Comparison of ENCODE assay signal across 14 mouse cellular contexts in genomic region chr7:66229433-66229832, GRCm38 (mm10).
DNase-seq lines count a peak whose midpoint lies in the region; ATAC-seq lines count a peak whose summit lies in the region.
"Had no signal": no experiment of that assay in that cellular context is flagged by ENCODE, and none has a peak within 500 bp of the region (broad histone marks: within the 10 kb centered on the region; RNA-seq: fewer than 3 reads in every experiment).

No protein-coding gene starts in this region.

- no peak overlapping the region for H3K4me3 ChIP-seq in forebrain, embryonic 10.5 days
- H3K4me3 ChIP-seq in forebrain, embryonic 15.5 days = no peak overlapping the region
- no peak overlapping the region for H3K4me3 ChIP-seq in midbrain, embryonic 12.5 days
- H3K4me3 ChIP-seq in midbrain, embryonic 11.5 days (ENCODE audit: low read depth, low read length) = no peak overlapping the region
- no peak overlapping the region for H3K4me3 ChIP-seq in hindbrain, embryonic 14.5 days (replicated peaks; ENCODE audit: low read length)
- no peak overlapping the region for H3K4me3 ChIP-seq in neural tube, embryonic 13.5 days
- H3K4me3 ChIP-seq: forebrain, embryonic 12.5 days; stomach, embryonic 15.5 days had no signal

- peaks cover 54% of the 10 kb centered on the region for H3K4me1 ChIP-seq in forebrain, embryonic 10.5 days
- H3K4me1 ChIP-seq in forebrain, embryonic 15.5 days = peaks cover 9% of the 10 kb centered on the region
- H3K4me1 ChIP-seq in midbrain, embryonic 12.5 days = peaks cover 28% of the 10 kb centered on the region
- peaks cover 24% of the 10 kb centered on the region for H3K4me1 ChIP-seq in midbrain, embryonic 11.5 days (ENCODE audit: control insufficient read depth, insufficient read depth, low read length)
- H3K4me1 ChIP-seq in hindbrain, embryonic 14.5 days (replicated peaks; ENCODE audit: control insufficient read depth, insufficient read depth, low read length) = peaks cover 14% of the 10 kb centered on the region
- H3K4me1 ChIP-seq in neural tube, embryonic 13.5 days (replicated peaks) = peaks cover 49% of the 10 kb centered on the region

- 72% methylated on average over 7 of the region's 7 CpGs for WGBS in forebrain, embryonic 10.5 days
- WGBS in forebrain, embryonic 15.5 days = 74% methylated on average over 7 of the region's 7 CpGs
- WGBS in midbrain, embryonic 12.5 days = 79% methylated on average over 7 of the region's 7 CpGs
- 77% methylated on average over 7 of the region's 7 CpGs for WGBS in midbrain, embryonic 11.5 days
- 63% methylated on average over 7 of the region's 7 CpGs for WGBS in hindbrain, embryonic 14.5 days
- 56% methylated on average over 7 of the region's 7 CpGs for WGBS in neural tube, embryonic 13.5 days

- no peak overlapping the region for H3K4me2 ChIP-seq in forebrain, embryonic 15.5 days (replicated peaks)
- H3K4me2 ChIP-seq in midbrain, embryonic 12.5 days (replicated peaks) = no peak overlapping the region
- H3K4me2 ChIP-seq in midbrain, embryonic 11.5 days = no peak overlapping the region
- H3K4me2 ChIP-seq in hindbrain, embryonic 14.5 days (replicated peaks) = no peak overlapping the region
- no peak overlapping the region for H3K4me2 ChIP-seq in neural tube, embryonic 13.5 days
- H3K4me2 ChIP-seq: forebrain, embryonic 12.5 days; stomach, embryonic 15.5 days had no signal

- H3K27me3 ChIP-seq in forebrain, embryonic 10.5 days (ENCODE audit: poor library complexity, severe bottlenecking) = no peaks in the 10 kb centered on the region
- no peaks in the 10 kb centered on the region for H3K27me3 ChIP-seq in forebrain, embryonic 15.5 days
- no peaks in the 10 kb centered on the region for H3K27me3 ChIP-seq in midbrain, embryonic 12.5 days
- H3K27me3 ChIP-seq in midbrain, embryonic 11.5 days (ENCODE audit: control insufficient read depth, insufficient read depth, low read length) = no peaks in the 10 kb centered on the region
- no peaks in the 10 kb centered on the region for H3K27me3 ChIP-seq in hindbrain, embryonic 14.5 days (ENCODE audit: control insufficient read depth, insufficient read depth, low read length)
- H3K27me3 ChIP-seq in neural tube, embryonic 13.5 days = no peaks in the 10 kb centered on the region
- H3K27me3 ChIP-seq: stomach, embryonic 15.5 days had no signal

- H3K36me3 ChIP-seq in forebrain, embryonic 10.5 days (replicated peaks) = no peaks in the 10 kb centered on the region
- no peaks in the 10 kb centered on the region for H3K36me3 ChIP-seq in forebrain, embryonic 15.5 days
- H3K36me3 ChIP-seq in midbrain, embryonic 12.5 days = no peaks in the 10 kb centered on the region
- H3K36me3 ChIP-seq in midbrain, embryonic 11.5 days (ENCODE audit: control insufficient read depth, insufficient read depth, low read length) = no peaks in the 10 kb centered on the region
- no peaks in the 10 kb centered on the region for H3K36me3 ChIP-seq in hindbrain, embryonic 14.5 days (replicated peaks; ENCODE audit: control insufficient read depth, insufficient read depth)
- no peaks in the 10 kb centered on the region for H3K36me3 ChIP-seq in neural tube, embryonic 13.5 days
- H3K36me3 ChIP-seq: forebrain, embryonic 12.5 days; stomach, embryonic 15.5 days had no signal

- peak overlapping the region; percentile 80; the same call in 1 of the 2 replicates for H3K27ac ChIP-seq in forebrain, embryonic 10.5 days
- no peak overlapping the region for H3K27ac ChIP-seq in forebrain, embryonic 15.5 days (replicated peaks)
- H3K27ac ChIP-seq in midbrain, embryonic 12.5 days (replicated peaks) = peak overlapping the region; percentile 83; the same call in 1 of the 2 replicates
- H3K27ac ChIP-seq in midbrain, embryonic 11.5 days (ENCODE audit: low read depth, low read length) = no peak overlapping the region
- peak overlapping the region; percentile 82 for H3K27ac ChIP-seq in hindbrain, embryonic 14.5 days
- H3K27ac ChIP-seq in neural tube, embryonic 13.5 days (replicated peaks) = peak overlapping the region; percentile 87
- H3K27ac ChIP-seq: liver, embryonic 14.5 days had no signal

- no peaks in the 10 kb centered on the region for H3K9me3 ChIP-seq in forebrain, embryonic 10.5 days
- H3K9me3 ChIP-seq in forebrain, embryonic 15.5 days = no peaks in the 10 kb centered on the region
- H3K9me3 ChIP-seq in midbrain, embryonic 12.5 days = no peaks in the 10 kb centered on the region
- no peaks in the 10 kb centered on the region for H3K9me3 ChIP-seq in midbrain, embryonic 11.5 days (ENCODE audit: control insufficient read depth, low read length)
- H3K9me3 ChIP-seq in hindbrain, embryonic 14.5 days (ENCODE audit: control insufficient read depth, low read length) = no peaks in the 10 kb centered on the region
- H3K9me3 ChIP-seq in neural tube, embryonic 13.5 days = no peaks in the 10 kb centered on the region
- H3K9me3 ChIP-seq: forebrain, embryonic 12.5 days; stomach, embryonic 15.5 days had no signal

- no peak for ATAC-seq in forebrain, embryonic 15.5 days (replicated peaks)
- ATAC-seq in midbrain, embryonic 12.5 days (ENCODE audit: low FRiP score, low read depth) = no peak
- no peak for ATAC-seq in midbrain, embryonic 11.5 days (ENCODE audit: low FRiP score)
- no peak for ATAC-seq in hindbrain, embryonic 14.5 days (ENCODE audit: low FRiP score)
- ATAC-seq in neural tube, embryonic 13.5 days (ENCODE audit: low read depth) = no peak

- H3K9ac ChIP-seq in forebrain, embryonic 15.5 days (replicated peaks) = no peak overlapping the region
- H3K9ac ChIP-seq in midbrain, embryonic 12.5 days (replicated peaks) = no peak overlapping the region
- H3K9ac ChIP-seq in midbrain, embryonic 11.5 days (ENCODE audit: low read length) = no peak overlapping the region
- no peak overlapping the region for H3K9ac ChIP-seq in hindbrain, embryonic 14.5 days
- 0 out of 2 replicates have a peak overlapping the region, but pooled peaks have one; percentile 28 for H3K9ac ChIP-seq in neural tube, embryonic 13.5 days
- H3K9ac ChIP-seq: forebrain, embryonic 12.5 days; liver, embryonic 14.5 days; stomach, embryonic 15.5 days had no signal

- no peak for DNase-seq in forebrain, embryonic 10.5 days (ENCODE audit: extremely low spot score, low spot score)
- DNase-seq in midbrain, embryonic 11.5 days (ENCODE audit: low spot score, missing footprints) = no peak
- no peak for DNase-seq in hindbrain, embryonic 14.5 days (ENCODE audit: low spot score)
- no peak for DNase-seq in adrenal gland, adult 8-10 months
- DNase-seq in adrenal gland, adult 18-20 months (ENCODE audit: low spot score in 2 of 2) = no peak
- DNase-seq: cerebellum, adult 18-20 months; embryo, embryonic 11 days; gastrocnemius, postnatal 14 days had no signal

Comparison
In these comparisons a context has a peak if more than half of its experiments do, and no peak if none do; other contexts are left out.
1. H3K27ac ChIP-seq: peak in forebrain, embryonic 10.5 days (single experiment), midbrain, embryonic 12.5 days (single experiment), hindbrain, embryonic 14.5 days (single experiment) and neural tube, embryonic 13.5 days (single experiment); none in forebrain, embryonic 15.5 days (single experiment) and midbrain, embryonic 11.5 days (single experiment).